Mouse (Mus musculus): ENCODE data around the gene Pdgfc. TPM values are rescaled to one million over a fixed set of nuclear protein-coding genes. Genes with fewer than 3 reads are reported as not detected.
"Not testable (repeated sequence)": the region's sequence is repeated elsewhere in the genome, so short reads cannot be mapped to it uniquely, and the experiment has no call there.

Gene Pdgfc
- polyA plus RNA-seq, 1 experiment from 2014 or later: 7.2 TPM

DNA sequence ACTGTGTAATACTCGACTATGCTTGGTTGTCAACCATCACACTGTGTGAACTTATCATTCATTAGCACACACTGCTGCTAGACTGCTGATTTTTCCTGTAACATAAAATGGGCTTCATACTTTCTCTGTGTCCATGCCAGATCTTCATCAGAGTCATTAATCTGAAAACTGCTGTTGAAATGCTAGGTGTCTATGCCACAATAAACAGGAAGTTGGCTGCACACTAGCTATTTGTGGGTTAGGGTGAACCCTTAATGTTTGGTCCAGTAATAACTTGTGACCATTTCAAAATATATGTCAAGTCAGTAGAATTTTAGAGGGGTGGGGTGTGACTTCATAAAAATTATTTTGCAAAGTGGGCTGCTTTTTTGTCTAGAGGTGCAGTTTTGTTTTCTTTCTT is 84.4 kb downstream of the Pdgfc start:
- WGBS: 84% methylated on average over 1 of the region's 1 CpGs
- H3K9ac ChIP-seq (ENCODE audit: low read length): no peak overlapping the region
- no peak overlapping the region for H3K27ac ChIP-seq (ENCODE audit: low read depth, low read length)
- H3K36me3 ChIP-seq (ENCODE audit: control insufficient read depth, insufficient read depth, low read length): no peaks in the 10 kb centered on the region
- H3K4me3 ChIP-seq (ENCODE audit: low read depth, low read length): no peak overlapping the region
- H3K4me1 ChIP-seq (ENCODE audit: control insufficient read depth, insufficient read depth, low read length): no peaks in the 10 kb centered on the region
- H3K27me3 ChIP-seq (ENCODE audit: control insufficient read depth, insufficient read depth, low read length): no peaks in the 10 kb centered on the region
- H3K9me3 ChIP-seq (ENCODE audit: control insufficient read depth, low read length): no peaks in the 10 kb centered on the region
- H3K4me2 ChIP-seq: no peak overlapping the region
- ATAC-seq (ENCODE audit: low FRiP score): no peak
- DNase-seq (ENCODE audit: low spot score, missing footprints): no peak

DNA sequence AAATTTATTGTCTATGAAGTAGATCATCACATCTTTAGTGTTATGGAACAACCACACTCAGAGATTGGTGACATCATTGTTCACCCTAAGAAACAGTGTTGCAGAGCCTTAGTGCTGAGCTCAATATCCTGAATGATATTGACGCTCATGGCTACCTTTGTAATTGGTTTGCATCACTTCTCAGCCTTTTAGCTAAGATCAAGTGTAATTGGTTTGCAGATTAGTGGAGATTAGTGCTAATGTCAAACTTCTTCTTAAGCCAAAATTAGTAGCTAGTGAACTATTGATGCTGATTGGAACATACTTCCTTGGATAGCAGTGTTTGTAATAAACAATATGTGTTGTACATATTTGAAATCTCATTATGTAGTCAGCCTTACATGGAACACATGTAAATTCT is 85.5 kb downstream of the Pdgfc start:
- Histone ChIP-seq H3K4me3 (ENCODE audit: low read depth, low read length) (no peak overlapping the region), H3K27me3 (ENCODE audit: control insufficient read depth, insufficient read depth, low read length) (no peaks in the 10 kb centered on the region), H3K9me3 (ENCODE audit: control insufficient read depth, low read length) (no peaks in the 10 kb centered on the region), H3K9ac (ENCODE audit: low read length) (no peak overlapping the region), H3K36me3 (ENCODE audit: control insufficient read depth, insufficient read depth, low read length) (no peaks in the 10 kb centered on the region), H3K4me1 (ENCODE audit: control insufficient read depth, insufficient read depth, low read length) (no peaks in the 10 kb centered on the region), H3K27ac (ENCODE audit: low read depth, low read length) (no peak overlapping the region), H3K4me2 (no peak overlapping the region)
- no peak for ATAC-seq (ENCODE audit: low FRiP score)
- no peak for DNase-seq (ENCODE audit: low spot score, missing footprints)
- 75% methylated on average over 1 of the region's 1 CpGs for WGBS

DNA sequence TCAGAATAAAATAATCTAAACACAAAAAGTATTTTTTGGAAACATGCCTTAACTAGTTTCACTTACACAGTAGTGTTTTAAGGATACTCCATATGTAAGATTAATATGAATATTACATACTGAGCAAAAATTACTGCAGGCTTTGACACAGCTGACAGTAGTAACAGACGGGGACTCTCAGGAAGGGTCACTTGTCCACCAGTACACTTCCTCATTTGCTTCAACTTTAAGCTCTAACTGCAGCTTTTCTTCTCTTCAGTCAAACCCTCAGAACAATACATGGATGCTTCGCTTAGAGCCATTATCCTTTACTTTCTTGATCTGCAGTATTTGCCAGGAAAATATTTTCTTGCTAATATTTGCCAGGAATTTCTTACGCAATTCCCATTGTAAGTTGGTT is 87.2 kb downstream of the Pdgfc start:
- H3K4me2 ChIP-seq: no peak overlapping the region
- H3K4me3 ChIP-seq (ENCODE audit: low read depth, low read length): no peak overlapping the region
- WGBS: 79% methylated on average over 3 of the region's 3 CpGs
- no peaks in the 10 kb centered on the region for H3K9me3 ChIP-seq (ENCODE audit: control insufficient read depth, low read length)
- no peak for ATAC-seq (ENCODE audit: low FRiP score)
- DNase-seq (ENCODE audit: low spot score, missing footprints): no peak
- H3K27me3 ChIP-seq (ENCODE audit: control insufficient read depth, insufficient read depth, low read length): no peaks in the 10 kb centered on the region
- H3K4me1 ChIP-seq (ENCODE audit: control insufficient read depth, insufficient read depth, low read length): peaks cover 2% of the 10 kb centered on the region; the same call in 1 of the 2 replicates
- H3K9ac ChIP-seq (ENCODE audit: low read length): no peak overlapping the region
- H3K36me3 ChIP-seq (ENCODE audit: control insufficient read depth, insufficient read depth, low read length): no peaks in the 10 kb centered on the region
- no peak overlapping the region for H3K27ac ChIP-seq (ENCODE audit: low read depth, low read length)

GRCm38 (mm10) chr3:81127013-81127412 is 90.8 kb downstream of the Pdgfc start:
- Histone ChIP-seq H3K9me3 (ENCODE audit: control insufficient read depth, low read length) (no peaks in the 10 kb centered on the region), H3K4me2 (no peak overlapping the region), H3K27me3 (ENCODE audit: control insufficient read depth, insufficient read depth, low read length) (no peaks in the 10 kb centered on the region), H3K4me3 (ENCODE audit: low read depth, low read length) (no peak overlapping the region), H3K4me1 (ENCODE audit: control insufficient read depth, insufficient read depth, low read length) (peaks cover 2% of the 10 kb centered on the region; the same call in 1 of the 2 replicates), H3K27ac (ENCODE audit: low read depth, low read length) (no peak overlapping the region), H3K9ac (ENCODE audit: low read length) (no peak overlapping the region), H3K36me3 (ENCODE audit: control insufficient read depth, insufficient read depth, low read length) (no peaks in the 10 kb centered on the region)
- WGBS: 38% methylated on average over 2 of the region's 2 CpGs
- peak; percentile 76 for ATAC-seq (ENCODE audit: low FRiP score)
- DNase-seq (ENCODE audit: low spot score, missing footprints): no peak

GRCm38 (mm10) chr3:81136985-81137384 is 100.8 kb downstream of the Pdgfc start:
- no peaks in the 10 kb centered on the region for H3K4me1 ChIP-seq (ENCODE audit: control insufficient read depth, insufficient read depth, low read length)
- ATAC-seq (ENCODE audit: low FRiP score): no peak
- H3K36me3 ChIP-seq (ENCODE audit: control insufficient read depth, insufficient read depth, low read length): no peaks in the 10 kb centered on the region
- no peak overlapping the region for H3K4me2 ChIP-seq
- H3K27me3 ChIP-seq (ENCODE audit: control insufficient read depth, insufficient read depth, low read length): no peaks in the 10 kb centered on the region
- H3K9me3 ChIP-seq (ENCODE audit: control insufficient read depth, low read length): no peaks in the 10 kb centered on the region
- no peak overlapping the region for H3K9ac ChIP-seq (ENCODE audit: low read length)
- no peak overlapping the region for H3K4me3 ChIP-seq (ENCODE audit: low read depth, low read length)
- H3K27ac ChIP-seq (ENCODE audit: low read depth, low read length): no peak overlapping the region
- no peak for DNase-seq (ENCODE audit: low spot score, missing footprints)
- 88% methylated on average over 3 of the region's 3 CpGs for WGBS

GRCm38 (mm10) chr3:81138030-81138429 is 101.8 kb downstream of the Pdgfc start:
- not testable (repeated sequence) for H3K4me3 ChIP-seq (ENCODE audit: low read depth, low read length); H3K27ac ChIP-seq (ENCODE audit: low read depth, low read length); H3K9ac ChIP-seq (ENCODE audit: low read length); H3K4me1 ChIP-seq (ENCODE audit: control insufficient read depth, insufficient read depth, low read length); H3K36me3 ChIP-seq (ENCODE audit: control insufficient read depth, insufficient read depth, low read length); DNase-seq (ENCODE audit: low spot score, missing footprints); H3K4me2 ChIP-seq; H3K27me3 ChIP-seq (ENCODE audit: control insufficient read depth, insufficient read depth, low read length); H3K9me3 ChIP-seq (ENCODE audit: control insufficient read depth, low read length); ATAC-seq (ENCODE audit: low FRiP score)
- 94% methylated on average over 1 of the region's 1 CpGs for WGBS

DNA sequence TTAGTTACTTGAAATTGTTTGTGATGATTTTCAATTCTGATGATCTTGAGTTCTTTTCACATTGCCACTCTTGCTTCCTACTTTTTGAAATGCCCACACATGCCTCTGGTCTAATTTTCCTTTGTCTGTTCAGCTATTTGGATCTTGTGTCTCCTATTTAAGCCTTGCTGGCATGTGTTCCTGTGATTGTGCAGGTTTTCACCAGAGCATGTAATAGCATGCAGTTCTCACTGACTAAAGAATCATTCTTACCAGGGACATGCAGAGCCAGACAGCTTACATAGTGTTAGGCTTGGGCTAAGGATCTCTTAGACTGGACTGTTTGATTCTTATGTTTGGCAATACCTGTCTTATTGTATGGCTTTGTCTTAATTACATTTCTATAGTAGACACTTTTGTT is 107.5 kb downstream of the Pdgfc start:
- Histone ChIP-seq H3K4me1 (ENCODE audit: control insufficient read depth, insufficient read depth, low read length) (no peaks in the 10 kb centered on the region), H3K9ac (ENCODE audit: low read length) (no peak overlapping the region), H3K4me2 (no peak overlapping the region), H3K27ac (ENCODE audit: low read depth, low read length) (no peak overlapping the region), H3K9me3 (ENCODE audit: control insufficient read depth, low read length) (no peaks in the 10 kb centered on the region), H3K4me3 (ENCODE audit: low read depth, low read length) (no peak overlapping the region), H3K36me3 (ENCODE audit: control insufficient read depth, insufficient read depth, low read length) (no peaks in the 10 kb centered on the region), H3K27me3 (ENCODE audit: control insufficient read depth, insufficient read depth, low read length) (no peaks in the 10 kb centered on the region)
- no peak for DNase-seq (ENCODE audit: low spot score, missing footprints)
- ATAC-seq (ENCODE audit: low FRiP score): no peak

GRCm38 (mm10) chr3:81149109-81149521 is 112.9 kb downstream of the Pdgfc start:
- H3K27me3 ChIP-seq (ENCODE audit: control insufficient read depth, insufficient read depth, low read length): no peaks in the 10 kb centered on the region
- no peak overlapping the region for H3K27ac ChIP-seq (ENCODE audit: low read depth, low read length)
- no peaks in the 10 kb centered on the region for H3K4me1 ChIP-seq (ENCODE audit: control insufficient read depth, insufficient read depth, low read length)
- no peak overlapping the region for H3K4me2 ChIP-seq
- no peaks in the 10 kb centered on the region for H3K36me3 ChIP-seq (ENCODE audit: control insufficient read depth, insufficient read depth, low read length)
- no peak overlapping the region for H3K9ac ChIP-seq (ENCODE audit: low read length)
- no peak overlapping the region for H3K4me3 ChIP-seq (ENCODE audit: low read depth, low read length)
- H3K9me3 ChIP-seq (ENCODE audit: control insufficient read depth, low read length): no peaks in the 10 kb centered on the region
- DNase-seq (ENCODE audit: low spot score, missing footprints): no peak
- ATAC-seq (ENCODE audit: low FRiP score): no peak
- 61% methylated on average over 3 of the region's 3 CpGs for WGBS

DNA sequence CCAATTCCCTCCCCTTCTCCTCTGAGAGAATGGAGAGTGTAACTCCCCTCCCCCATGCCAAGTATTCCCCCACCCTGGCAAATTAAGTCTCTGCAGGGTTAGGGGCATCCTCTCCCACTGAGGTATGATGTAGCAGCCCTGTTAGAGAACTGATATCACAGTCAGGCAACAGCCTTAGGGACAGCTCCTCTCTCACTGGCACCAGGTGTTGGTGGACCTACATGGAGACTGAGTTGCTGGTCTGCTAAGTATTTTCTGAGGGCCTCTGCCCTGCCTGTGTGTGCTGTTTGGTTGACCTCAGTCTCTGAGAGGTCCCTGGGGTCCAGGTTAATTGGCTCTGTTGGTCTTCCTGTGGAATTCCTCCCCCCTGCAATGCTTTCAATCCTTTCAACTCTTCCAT is 114.0 kb downstream of the Pdgfc start:
- Histone ChIP-seq H3K27ac (ENCODE audit: low read depth, low read length) (no peak overlapping the region), H3K36me3 (ENCODE audit: control insufficient read depth, insufficient read depth, low read length) (no peaks in the 10 kb centered on the region), H3K9me3 (ENCODE audit: control insufficient read depth, low read length) (no peaks in the 10 kb centered on the region), H3K4me3 (ENCODE audit: low read depth, low read length) (no peak overlapping the region), H3K27me3 (ENCODE audit: control insufficient read depth, insufficient read depth, low read length) (no peaks in the 10 kb centered on the region), H3K9ac (ENCODE audit: low read length) (no peak overlapping the region), H3K4me2 (no peak overlapping the region), H3K4me1 (ENCODE audit: control insufficient read depth, insufficient read depth, low read length) (no peaks in the 10 kb centered on the region)
- ATAC-seq (ENCODE audit: low FRiP score) (peak; percentile 38; the same call in 1 of the 2 replicates), DNase-seq (ENCODE audit: low spot score, missing footprints) (no peak)

DNA sequence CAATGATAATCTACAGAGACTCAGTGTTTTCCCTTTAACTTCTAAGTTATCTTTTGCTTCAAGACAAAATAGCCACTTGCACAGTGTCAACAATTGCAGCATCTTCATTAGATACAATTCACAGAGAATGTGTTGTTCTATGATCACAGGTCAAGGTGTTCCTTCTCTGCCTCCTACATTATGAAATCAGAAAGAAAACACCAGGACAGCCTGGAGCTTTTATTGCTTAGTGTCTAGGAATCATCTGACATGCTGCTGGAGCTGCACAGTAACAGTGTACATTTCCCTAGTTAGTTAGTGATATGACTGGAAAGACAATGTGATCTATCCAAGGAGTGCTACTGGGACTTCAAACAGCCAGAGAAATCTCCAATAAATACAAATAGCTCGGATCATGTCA is 118.2 kb downstream of the Pdgfc start:
- Histone ChIP-seq H3K36me3 (ENCODE audit: control insufficient read depth, insufficient read depth, low read length) (no peaks in the 10 kb centered on the region), H3K27me3 (ENCODE audit: control insufficient read depth, insufficient read depth, low read length) (no peaks in the 10 kb centered on the region), H3K4me1 (ENCODE audit: control insufficient read depth, insufficient read depth, low read length) (no peaks in the 10 kb centered on the region), H3K27ac (ENCODE audit: low read depth, low read length) (no peak overlapping the region), H3K4me2 (no peak overlapping the region), H3K4me3 (ENCODE audit: low read depth, low read length) (no peak overlapping the region), H3K9ac (ENCODE audit: low read length) (no peak overlapping the region), H3K9me3 (ENCODE audit: control insufficient read depth, low read length) (no peaks in the 10 kb centered on the region)
- WGBS: 81% methylated on average over 1 of the region's 1 CpGs
- ATAC-seq (ENCODE audit: low FRiP score): no peak
- DNase-seq (ENCODE audit: low spot score, missing footprints): no peak

Data from midbrain, embryonic 11.5 days (tissue).